23 mouse cellular contexts compared by ENCODE assay signal in genomic region chrX:36805466-36806235, GRCm38 (mm10). TPM values are rescaled to one million over a fixed set of nuclear protein-coding genes. Genes with fewer than 3 reads are reported as not detected.
DNase-seq lines count a peak whose midpoint lies in the region; ATAC-seq and TF ChIP-seq lines count a peak whose summit lies in the region.
"Had no signal": no experiment of that assay in that cellular context is flagged by ENCODE, and none has a peak within 500 bp of the region (broad histone marks: within the 10 kb centered on the region; RNA-seq: fewer than 3 reads in every experiment).

No protein-coding gene starts in this region.

- WGBS in heart, embryonic 11.5 days (ENCODE audit: insufficient replicate concordance) = 55% methylated on average over 5 of the region's 5 CpGs

- H3K4me3 ChIP-seq in E14TG2a.4 (replicated peaks; ENCODE audit: low read length) (0 out of 2 replicates have a peak overlapping the region, but pooled peaks have one; percentile 17), ES-Bruce4 (ENCODE audit: low read depth, low read length) (no peak overlapping the region)
- no peak overlapping the region for H3K4me3 ChIP-seq in heart, embryonic 11.5 days (ENCODE audit: low read depth, low read length)
- H3K4me3 ChIP-seq: embryonic facial prominence, embryonic 12.5 days; embryonic facial prominence, embryonic 15.5 days; heart, embryonic 13.5 days had no signal

- H3K4me1 ChIP-seq in E14TG2a.4 (replicated peaks; ENCODE audit: low read depth, low read length) (peaks cover 64% of the 10 kb centered on the region), ES-Bruce4 (ENCODE audit: control insufficient read depth, insufficient read depth, low read length) (no peaks in the 10 kb centered on the region)
- no peaks in the 10 kb centered on the region for H3K4me1 ChIP-seq in heart, embryonic 11.5 days (ENCODE audit: control insufficient read depth, insufficient read depth, low read length)
- H3K4me1 ChIP-seq: embryonic facial prominence, embryonic 12.5 days had no signal

- TF ChIP-seq POLR2A in ES-Bruce4 (IDR thresholded peaks at IDR 0.05; ENCODE audit: insufficient read depth, low read length) = no peak

- peak overlapping the region; percentile 97 for H3K27ac ChIP-seq in ES-Bruce4 (ENCODE audit: insufficient read depth, low read length)
- no peak overlapping the region for H3K27ac ChIP-seq in heart, embryonic 11.5 days (ENCODE audit: low read depth, low read length)
- H3K27ac ChIP-seq: embryonic facial prominence, embryonic 12.5 days; embryonic facial prominence, embryonic 15.5 days; heart, embryonic 13.5 days; hindbrain, embryonic 14.5 days had no signal

- 0 out of 2 replicates have a peak overlapping the region, but pooled peaks have one; percentile 42 for H3K9ac ChIP-seq in ES-Bruce4 (ENCODE audit: low read depth, poor library complexity, severe bottlenecking)
- H3K9ac ChIP-seq in heart, embryonic 11.5 days (ENCODE audit: low read depth, low read length) = no peak overlapping the region
- H3K9ac ChIP-seq: embryonic facial prominence, embryonic 12.5 days; embryonic facial prominence, embryonic 15.5 days; forebrain, postnatal 0 days; heart, embryonic 13.5 days; hindbrain, embryonic 14.5 days had no signal

- H3K9me3 ChIP-seq in E14TG2a.4 (ENCODE audit: low read length) (no peaks in the 10 kb centered on the region), ES-Bruce4 (replicated peaks; ENCODE audit: control insufficient read depth, insufficient read depth, low read length, poor library complexity, severe bottlenecking) (no peaks in the 10 kb centered on the region)
- no peaks in the 10 kb centered on the region for H3K9me3 ChIP-seq in heart, embryonic 11.5 days (replicated peaks; ENCODE audit: control insufficient read depth, low read length)
- H3K9me3 ChIP-seq: embryonic facial prominence, embryonic 12.5 days; embryonic facial prominence, embryonic 15.5 days; heart, embryonic 13.5 days had no signal

- DNase-seq in R1 (ENCODE audit: low read depth, low spot score) = peak; percentile 84
- DNase-seq in right cerebral cortex, adult 18-20 months = no peak
- no peak for DNase-seq in left cerebral cortex, adult 11 months (ENCODE audit: low spot score)
- DNase-seq: adrenal gland, adult 2 months; adrenal gland, postnatal 14 days; cerebellum, adult 11 months; cerebellum, adult 2 months; cerebellum, adult 9-11 months; cerebellum, postnatal 25 days; forebrain, postnatal 0 days; gastrocnemius, postnatal 25 days; heart, adult 18-20 months; heart, postnatal 14 days; heart, postnatal 4 days had no signal

- no peak for ATAC-seq in heart, embryonic 11.5 days (replicated peaks; ENCODE audit: insufficient number of reproducible peaks, low FRiP score, low TSS enrichment)
- ATAC-seq: CD4-positive, CD25-positive, alpha-beta regulatory T cell, adult 4 months; forebrain, embryonic 14.5 days; forebrain, postnatal 0 days had no signal

- H3K27me3 ChIP-seq in E14TG2a.4 (ENCODE audit: insufficient read depth, low read length) (no peaks in the 10 kb centered on the region), ES-Bruce4 (ENCODE audit: control insufficient read depth, insufficient read depth, low read length, poor library complexity, severe bottlenecking) (no peaks in the 10 kb centered on the region)
- no peaks in the 10 kb centered on the region for H3K27me3 ChIP-seq in heart, embryonic 11.5 days (ENCODE audit: control insufficient read depth, insufficient read depth, low read length)
- H3K27me3 ChIP-seq: embryonic facial prominence, embryonic 12.5 days; embryonic facial prominence, embryonic 15.5 days; heart, embryonic 13.5 days had no signal

- no peak for TF ChIP-seq CTCF in E14TG2a.4 (conservative IDR thresholded peaks at IDR 0.05; ENCODE audit: low read length)
- no peak for TF ChIP-seq CTCF in ES-Bruce4 (IDR thresholded peaks at IDR 0.05; ENCODE audit: low read depth, low read length)

- no peak overlapping the region for H3K4me2 ChIP-seq in heart, embryonic 11.5 days
- H3K4me2 ChIP-seq: embryonic facial prominence, embryonic 12.5 days; embryonic facial prominence, embryonic 15.5 days; heart, embryonic 13.5 days; hindbrain, embryonic 14.5 days had no signal

- peak; percentile 77; the same call in 1 of the 2 replicates for TF ChIP-seq EP300 in ES-Bruce4 (IDR thresholded peaks at IDR 0.05; ENCODE audit: insufficient read depth, low read depth, low read length)

- H3K36me3 ChIP-seq in E14TG2a.4 (ENCODE audit: insufficient read depth, low read length) (no peaks in the 10 kb centered on the region), ES-Bruce4 (ENCODE audit: control insufficient read depth, insufficient read depth, low read length, poor library complexity, severe bottlenecking) (no peaks in the 10 kb centered on the region)
- H3K36me3 ChIP-seq in heart, embryonic 11.5 days (ENCODE audit: control insufficient read depth, insufficient read depth, low read length) = no peaks in the 10 kb centered on the region
- H3K36me3 ChIP-seq: embryonic facial prominence, embryonic 12.5 days; embryonic facial prominence, embryonic 15.5 days; heart, embryonic 13.5 days had no signal

RNA-seq across cellular contexts. Expression of gene Slc25a5, which starts 10.2 kb away (rescaled TPM):
- polyA plus RNA-seq in ES-Bruce4 (2011; ENCODE audit: insufficient read depth, insufficient read length, low read depth, missing spikeins) = 680 TPM in 2 replicates
- 1,149 and 1,243 TPM in 2 replicates for polyA plus RNA-seq in heart, embryonic 11.5 days (2014; fragmentation: Nextera tagmentation; extraction: Ambion mirVana)
